Mouse (Mus musculus): ENCODE results near the gene Aox4.

Gene Aox4

GRCm38 (mm10) chr1:58244487-58244886 lies 34.3 kb downstream of the Aox4 start:
- in situ Hi-C loops (cut with MboI, MseI) = no loop called here

GRCm38 (mm10) chr1:58248518-58248917 lies 38.3 kb downstream of the Aox4 start:
- in situ Hi-C loops (cut with MboI, MseI) = no loop called here

GRCm38 (mm10) chr1:58253466-58253865 lies 43.3 kb downstream of the Aox4 start:
- in situ Hi-C loops (cut with MboI, MseI) = loop anchor here (10.0 kb wide), 1 partner anchor 1111 kb away; no protein-coding TSS in a partner anchor

GRCm38 (mm10) chr1:58257195-58257991 lies 47.2 kb downstream of the Aox4 start:
- in situ Hi-C loops (cut with MboI, MseI) = loop anchor here (10.0 kb wide), 1 partner anchor 1107 kb away; no protein-coding TSS in a partner anchor

- in situ Hi-C loops (cut with MboI, MseI) = no loop called here
Measured at GRCm38 (mm10) chr1:58260311-58260710, 50.1 kb downstream of the Aox4 start.

- in situ Hi-C loops (cut with MboI, MseI) = no loop called here
Measured at GRCm38 (mm10) chr1:58268231-58268630, 58.0 kb downstream of the Aox4 start.

GRCm38 (mm10) chr1:58270807-58271569 lies 60.8 kb downstream of the Aox4 start:
- in situ Hi-C loops (cut with MboI, MseI) = loop anchor here (10.0 kb wide), 1 partner anchor 836 kb away; no protein-coding TSS in a partner anchor

- in situ Hi-C loops (cut with MboI, MseI) = loop anchor here (5.0 to 10.0 kb wide), 2 partner anchors 124 to 841 kb away; no protein-coding TSS in a partner anchor
Measured at GRCm38 (mm10) chr1:58275879-58276278, 65.7 kb downstream of the Aox4 start.

GRCm38 (mm10) chr1:58278026-58278425 lies 67.8 kb downstream of the Aox4 start, which contains the start of gene Aox2:
Gene Aox2 (plus strand): TSS chr1:58278326.
- in situ Hi-C loops (cut with MboI, MseI) = loop anchor here (5.0 to 10.0 kb wide), 2 partner anchors 126 to 843 kb away; no protein-coding TSS in a partner anchor

GRCm38 (mm10) chr1:58278513-58278912 lies 68.3 kb downstream of the Aox4 start:
- in situ Hi-C loops (cut with MboI, MseI) = loop anchor here (5.0 to 10.0 kb wide), 2 partner anchors 126 to 844 kb away; no protein-coding TSS in a partner anchor

GRCm38 (mm10) chr1:58280381-58280780 lies 70.2 kb downstream of the Aox4 start:
- in situ Hi-C loops (cut with MboI, MseI) = no loop called here

GRCm38 (mm10) chr1:58280939-58281624 lies 70.9 kb downstream of the Aox4 start:
- in situ Hi-C loops (cut with MboI, MseI) = no loop called here

- in situ Hi-C loops (cut with MboI, MseI) = no loop called here
Measured at GRCm38 (mm10) chr1:58281625-58281988, 71.4 kb downstream of the Aox4 start.

GRCm38 (mm10) chr1:58284505-58284904 lies 74.3 kb downstream of the Aox4 start:
- in situ Hi-C loops (cut with MboI, MseI) = no loop called here

- in situ Hi-C loops (cut with MboI, MseI) = no loop called here
Measured at GRCm38 (mm10) chr1:58288091-58288490, 77.9 kb downstream of the Aox4 start.

GRCm38 (mm10) chr1:58289863-58290469 lies 79.8 kb downstream of the Aox4 start:
- in situ Hi-C loops (cut with MboI, MseI) = no loop called here

- in situ Hi-C loops (cut with MboI, MseI) = no loop called here
Measured at GRCm38 (mm10) chr1:58291394-58292300, 81.5 kb downstream of the Aox4 start.

- in situ Hi-C loops (cut with MboI, MseI) = loop anchor here (5.0 kb wide), 1 partner anchor 83 kb away; no protein-coding TSS in a partner anchor
Measured at GRCm38 (mm10) chr1:58294730-58295129, 84.5 kb downstream of the Aox4 start.

- in situ Hi-C loops (cut with MboI, MseI) = loop anchor here (5.0 kb wide), 1 partner anchor 81 kb away; no protein-coding TSS in a partner anchor
Measured at GRCm38 (mm10) chr1:58296278-58296677, 86.1 kb downstream of the Aox4 start.

GRCm38 (mm10) chr1:58296821-58297220 lies 86.6 kb downstream of the Aox4 start:
- in situ Hi-C loops (cut with MboI, MseI) = loop anchor here (5.0 kb wide), 1 partner anchor 80 kb away; no protein-coding TSS in a partner anchor
